Mouse (Mus musculus) kidney, embryonic 14.5 days (tissue): ENCODE results near the gene Pafah1b1. TPM values are rescaled to one million over a fixed set of nuclear protein-coding genes. Genes with fewer than 3 reads are reported as not detected.

Experiments
- ATAC-seq: fragments of 200-750 bp; cut with Nextera tagmentation; 2 replicates; pipeline ENCODE4 v1.8.0; 2017; ENCODE audit warnings: moderate number of reproducible peaks, mild to moderate bottlenecking, moderate TSS enrichment, moderate library complexity; ENCODE audit not compliant: low FRiP score, low TSS enrichment
- H3K27ac ChIP-seq: fragments of 300-500 bp; sonication (generic); 2 replicates; pipeline ENCODE4 v1.5.1; 2014; ENCODE audit warnings: low read depth, mild to moderate bottlenecking, low read length, moderate library complexity, mixed read lengths
- H3K27me3 ChIP-seq: fragments of 300-500 bp; sonication (generic); 2 replicates; pipeline ENCODE4 v1.6.1; 2014; ENCODE audit warnings: mild to moderate bottlenecking, low read length; ENCODE audit not compliant: control insufficient read depth, insufficient read depth
- H3K36me3 ChIP-seq: fragments of 300-500 bp; sonication (generic); 2 replicates; pipeline ENCODE4 v1.6.1; 2014; ENCODE audit warnings: low read length, mixed read lengths; ENCODE audit not compliant: control insufficient read depth, insufficient read depth
- H3K4me1 ChIP-seq: fragments of 300-500 bp; sonication (generic); 2 replicates; pipeline ENCODE4 v1.6.1; 2014; ENCODE audit warnings: low read length, mixed read lengths; ENCODE audit not compliant: control insufficient read depth, insufficient read depth
- H3K4me2 ChIP-seq: fragments of 300-500 bp; sonication (generic); replicated peaks from 2 replicates; pipeline ENCODE4 v1.6.1; 2014; ENCODE audit warnings: low read depth, mild to moderate bottlenecking, low read length
- H3K4me3 ChIP-seq: fragments of 300-500 bp; sonication (generic); 2 replicates; pipeline ENCODE4 v1.5.1; 2014; ENCODE audit warnings: mild to moderate bottlenecking, low read length
- H3K9ac ChIP-seq: fragments of 300-500 bp; sonication (generic); 2 replicates; pipeline ENCODE4 v1.6.1; 2014; ENCODE audit warnings: low read depth, mild to moderate bottlenecking, low read length, moderate library complexity
- H3K9me3 ChIP-seq: fragments of 300-500 bp; sonication (generic); 2 replicates; pipeline ENCODE4 v1.6.1; 2016; ENCODE audit warnings: low read length; ENCODE audit not compliant: control insufficient read depth
- WGBS: fragments of 180-500 bp; shearing (Covaris S2); extraction: QIAGEN DNeasy Blood & Tissue Kit; methylation state at CpG from one replicate; pipeline ENCODE4 v1.1.7; 2014; 5-methylcytosine and 5-hydroxymethylcytosine counted together
- polyA plus RNA-seq: library from polyadenylated mRNA; unstranded; fragments of >200 nt; fragmentation: Nextera tagmentation; extraction: Ambion mirVana; gene quantifications from 2 replicates; pipeline ENCODE4 v1.2.1, GENCODE M21; 2014

The Pafah1b1 gene
- polyA plus RNA-seq, 1 experiment from 2014 or later, result 74.1 TPM

GRCm38 (mm10) chr11:74761011-74761705, 36.7 kb upstream of the Pafah1b1 start:
- Histone ChIP-seq H3K9ac (no peak overlapping the region), H3K4me2 (no peak overlapping the region), H3K27me3 (no peaks in the 10 kb centered on the region), H3K36me3 (no peaks in the 10 kb centered on the region), H3K27ac (no peak overlapping the region), H3K9me3 (no peaks in the 10 kb centered on the region), H3K4me3 (no peak overlapping the region), H3K4me1 (no peaks in the 10 kb centered on the region)
- no peak for ATAC-seq
- WGBS, result 73% methylated on average over 12 of the region's 12 CpGs

- Histone ChIP-seq H3K4me2 (no peak overlapping the region), H3K9me3 (no peaks in the 10 kb centered on the region), H3K27me3 (no peaks in the 10 kb centered on the region), H3K4me3 (no peak overlapping the region), H3K27ac (no peak overlapping the region), H3K36me3 (no peaks in the 10 kb centered on the region), H3K4me1 (no peaks in the 10 kb centered on the region), H3K9ac (no peak overlapping the region)
- no peak for ATAC-seq
- WGBS, result 70% methylated on average over 2 of the region's 2 CpGs
Measured at GRCm38 (mm10) chr11:74756631-74757030, 32.2 kb upstream of the Pafah1b1 start.

- Histone ChIP-seq H3K4me2 (no peak overlapping the region), H3K36me3 (no peaks in the 10 kb centered on the region), H3K4me3 (no peak overlapping the region), H3K4me1 (no peaks in the 10 kb centered on the region), H3K9me3 (no peaks in the 10 kb centered on the region), H3K27ac (no peak overlapping the region), H3K9ac (no peak overlapping the region), H3K27me3 (no peaks in the 10 kb centered on the region)
- 70% methylated on average over 9 of the region's 9 CpGs for WGBS
- ATAC-seq, result no peak
Measured at GRCm38 (mm10) chr11:74751352-74752066, 27.0 kb upstream of the Pafah1b1 start.

GRCm38 (mm10) chr11:74750662-74751351, 26.3 kb upstream of the Pafah1b1 start:
- no peaks in the 10 kb centered on the region for H3K4me1 ChIP-seq
- no peak overlapping the region for H3K27ac ChIP-seq
- no peaks in the 10 kb centered on the region for H3K27me3 ChIP-seq
- no peak for ATAC-seq
- no peak overlapping the region for H3K4me2 ChIP-seq
- H3K4me3 ChIP-seq, result no peak overlapping the region
- no peaks in the 10 kb centered on the region for H3K9me3 ChIP-seq
- no peaks in the 10 kb centered on the region for H3K36me3 ChIP-seq
- WGBS, result 82% methylated on average over 7 of the region's 7 CpGs
- no peak overlapping the region for H3K9ac ChIP-seq

GRCm38 (mm10) chr11:74749241-74749640, 24.8 kb upstream of the Pafah1b1 start:
- H3K27me3 ChIP-seq, result no peaks in the 10 kb centered on the region
- no peak overlapping the region for H3K4me2 ChIP-seq
- no peaks in the 10 kb centered on the region for H3K9me3 ChIP-seq
- no peak overlapping the region for H3K9ac ChIP-seq
- H3K27ac ChIP-seq, result no peak overlapping the region
- no peaks in the 10 kb centered on the region for H3K4me1 ChIP-seq
- H3K36me3 ChIP-seq, result no peaks in the 10 kb centered on the region
- H3K4me3 ChIP-seq, result no peak overlapping the region
- ATAC-seq, result no peak
- 77% methylated on average over 13 of the region's 13 CpGs for WGBS

GRCm38 (mm10) chr11:74748022-74748421, 23.6 kb upstream of the Pafah1b1 start:
- Histone ChIP-seq H3K27me3 (no peaks in the 10 kb centered on the region), H3K27ac (no peak overlapping the region), H3K9me3 (no peaks in the 10 kb centered on the region), H3K9ac (no peak overlapping the region), H3K4me2 (no peak overlapping the region), H3K4me1 (no peaks in the 10 kb centered on the region), H3K4me3 (no peak overlapping the region), H3K36me3 (no peaks in the 10 kb centered on the region)
- 47% methylated on average over 4 of the region's 4 CpGs for WGBS
- no peak for ATAC-seq

- no peaks in the 10 kb centered on the region for H3K9me3 ChIP-seq
- 57% methylated on average over 3 of the region's 3 CpGs for WGBS
- H3K9ac ChIP-seq, result no peak overlapping the region
- no peaks in the 10 kb centered on the region for H3K4me1 ChIP-seq
- no peak overlapping the region for H3K4me3 ChIP-seq
- H3K36me3 ChIP-seq, result no peaks in the 10 kb centered on the region
- no peaks in the 10 kb centered on the region for H3K27me3 ChIP-seq
- no peak overlapping the region for H3K27ac ChIP-seq
- no peak overlapping the region for H3K4me2 ChIP-seq
- no peak for ATAC-seq
Measured at GRCm38 (mm10) chr11:74737861-74738260, 13.4 kb upstream of the Pafah1b1 start.

GRCm38 (mm10) chr11:74734917-74735316, 10.4 kb upstream of the Pafah1b1 start:
- H3K4me2 ChIP-seq, result no peak overlapping the region
- no peak overlapping the region for H3K27ac ChIP-seq
- H3K4me1 ChIP-seq, result no peaks in the 10 kb centered on the region
- WGBS, result 32% methylated on average over 7 of the region's 7 CpGs
- no peaks in the 10 kb centered on the region for H3K9me3 ChIP-seq
- ATAC-seq, result no peak
- no peak overlapping the region for H3K4me3 ChIP-seq
- H3K9ac ChIP-seq, result no peak overlapping the region
- H3K36me3 ChIP-seq, result no peaks in the 10 kb centered on the region
- H3K27me3 ChIP-seq, result no peaks in the 10 kb centered on the region

- Histone ChIP-seq H3K4me3 (no peak overlapping the region), H3K4me2 (no peak overlapping the region; the same call in 1 of the 2 replicates), H3K36me3 (no peaks in the 10 kb centered on the region), H3K4me1 (peaks cover 9% of the 10 kb centered on the region; the same call in 1 of the 2 replicates), H3K9ac (no peak overlapping the region), H3K27ac (no peak overlapping the region), H3K9me3 (no peaks in the 10 kb centered on the region), H3K27me3 (no peaks in the 10 kb centered on the region)
- 70% methylated on average over 5 of the region's 5 CpGs for WGBS
- no peak for ATAC-seq
Measured at GRCm38 (mm10) chr11:74725181-74725580, 711 bp upstream of the Pafah1b1 start.
